Mouse (Mus musculus) intestine, embryonic 15.5 days (tissue): ENCODE measurements around the gene Ikbke. TPM values are rescaled to one million over a fixed set of nuclear protein-coding genes. Genes with fewer than 3 reads are reported as not detected.

Experiments used
- ATAC-seq: fragments of 200-750 bp; cut with Nextera tagmentation; 2 replicates; pipeline ENCODE4 v1.8.0; 2017; ENCODE audit warnings: moderate TSS enrichment, moderate library complexity
- H3K27ac ChIP-seq: fragments of 300-500 bp; sonication (generic); 2 replicates; pipeline ENCODE4 v1.5.1; 2015; ENCODE audit warnings: mild to moderate bottlenecking, inconsistent platforms
- H3K27me3 ChIP-seq: fragments of 300-500 bp; sonication (generic); replicated peaks from 2 replicates; pipeline ENCODE4 v1.6.1; 2015; ENCODE audit warnings: inconsistent platforms
- H3K36me3 ChIP-seq: fragments of 300-500 bp; sonication (generic); 2 replicates; pipeline ENCODE4 v1.6.1; 2015; ENCODE audit warnings: inconsistent platforms
- H3K4me1 ChIP-seq: fragments of 300-500 bp; sonication (generic); replicated peaks from 2 replicates; pipeline ENCODE4 v1.6.1; 2015; ENCODE audit warnings: inconsistent platforms
- H3K4me2 ChIP-seq: fragments of 300-500 bp; sonication (generic); replicated peaks from 2 replicates; pipeline ENCODE4 v1.6.1; 2015; ENCODE audit warnings: mild to moderate bottlenecking, inconsistent platforms
- H3K4me3 ChIP-seq: fragments of 300-500 bp; sonication (generic); replicated peaks from 2 replicates; pipeline ENCODE4 v1.5.1; 2015; ENCODE audit warnings: inconsistent platforms
- H3K9ac ChIP-seq: fragments of 300-500 bp; sonication (generic); 2 replicates; pipeline ENCODE4 v1.6.1; 2015; ENCODE audit warnings: inconsistent platforms
- H3K9me3 ChIP-seq: fragments of 300-500 bp; sonication (generic); 2 replicates; pipeline ENCODE4 v1.6.1; 2016; ENCODE audit warnings: inconsistent platforms
- WGBS: fragments of 180-500 bp; shearing (Covaris S2); methylation state at CpG from one replicate; pipeline ENCODE4 v1.1.7; 2015; 5-methylcytosine and 5-hydroxymethylcytosine counted together
- polyA plus RNA-seq: library from polyadenylated mRNA; unstranded; fragments of >200 nt; fragmentation: Nextera tagmentation; extraction: Ambion mirVana; gene quantifications from 2 replicates; pipeline ENCODE4 v1.2.1, GENCODE M21; 2015

Gene Ikbke
- polyA plus RNA-seq, 1 experiment from 2014 or later: 7.3 TPM

- H3K4me2 ChIP-seq: no peak overlapping the region
- no peaks in the 10 kb centered on the region for H3K36me3 ChIP-seq
- 62% methylated on average over 12 of the region's 12 CpGs for WGBS
- no peak overlapping the region for H3K4me3 ChIP-seq
- 0 out of 2 replicates have a peak, but pooled peaks cover 6% of the 10 kb centered on the region for H3K4me1 ChIP-seq
- H3K9ac ChIP-seq: no peak overlapping the region
- H3K9me3 ChIP-seq: no peaks in the 10 kb centered on the region
- ATAC-seq: no peak
- H3K27me3 ChIP-seq: no peaks in the 10 kb centered on the region
- H3K27ac ChIP-seq: no peak overlapping the region
Observed at GRCm38 (mm10) chr1:131224848-131225471, 54.4 kb downstream of the Ikbke start.

GRCm38 (mm10) chr1:131223345-131223744, 56.1 kb downstream of the Ikbke start:
- 68% methylated on average over 2 of the region's 2 CpGs for WGBS
- no peaks in the 10 kb centered on the region for H3K36me3 ChIP-seq
- no peak overlapping the region for H3K4me2 ChIP-seq
- ATAC-seq: no peak
- H3K9me3 ChIP-seq: no peaks in the 10 kb centered on the region
- 0 out of 2 replicates have a peak, but pooled peaks cover 5% of the 10 kb centered on the region for H3K4me1 ChIP-seq
- H3K27ac ChIP-seq: no peak overlapping the region
- no peak overlapping the region for H3K9ac ChIP-seq
- no peaks in the 10 kb centered on the region for H3K27me3 ChIP-seq
- H3K4me3 ChIP-seq: no peak overlapping the region

- no peak for ATAC-seq
- H3K27ac ChIP-seq: no peak overlapping the region
- no peaks in the 10 kb centered on the region for H3K27me3 ChIP-seq
Observed at GRCm38 (mm10) chr1:131221822-131222590, 57.4 kb downstream of the Ikbke start.

GRCm38 (mm10) chr1:131218933-131219332, 60.5 kb downstream of the Ikbke start:
- no peaks in the 10 kb centered on the region for H3K27me3 ChIP-seq

More at GRCm38 (mm10) chr1:131221822-131222590, 57.4 kb downstream of the Ikbke start:
- H3K9me3 ChIP-seq: no peaks in the 10 kb centered on the region
- H3K36me3 ChIP-seq: no peaks in the 10 kb centered on the region
- no peak overlapping the region for H3K4me2 ChIP-seq
- H3K9ac ChIP-seq: no peak overlapping the region
- WGBS: 78% methylated on average over 13 of the region's 13 CpGs
- H3K4me1 ChIP-seq: 0 out of 2 replicates have a peak, but pooled peaks cover 4% of the 10 kb centered on the region
- H3K4me3 ChIP-seq: no peak overlapping the region

GRCm38 (mm10) chr1:131213361-131213760, 66.0 kb downstream of the Ikbke start:
- 60% methylated on average over 6 of the region's 6 CpGs for WGBS
- Histone ChIP-seq H3K9me3 (no peaks in the 10 kb centered on the region), H3K27me3 (no peaks in the 10 kb centered on the region), H3K9ac (no peak overlapping the region), H3K4me1 (peaks cover 17% of the 10 kb centered on the region), H3K4me3 (no peak overlapping the region), H3K27ac (peak overlapping the region; percentile 19; the same call in 1 of the 2 replicates), H3K36me3 (no peaks in the 10 kb centered on the region), H3K4me2 (no peak overlapping the region)
- no peak for ATAC-seq

More at GRCm38 (mm10) chr1:131218933-131219332, 60.5 kb downstream of the Ikbke start:
- no peak for ATAC-seq
- peaks cover 1% of the 10 kb centered on the region; the same call in 1 of the 2 replicates for H3K4me1 ChIP-seq
- H3K36me3 ChIP-seq: no peaks in the 10 kb centered on the region
- H3K27ac ChIP-seq: no peak overlapping the region
- no peaks in the 10 kb centered on the region for H3K9me3 ChIP-seq
- no peak overlapping the region for H3K9ac ChIP-seq
- H3K4me2 ChIP-seq: no peak overlapping the region
- 84% methylated on average over 11 of the region's 11 CpGs for WGBS
- H3K4me3 ChIP-seq: no peak overlapping the region

- no peaks in the 10 kb centered on the region for H3K27me3 ChIP-seq
- no peak for ATAC-seq
- no peaks in the 10 kb centered on the region for H3K9me3 ChIP-seq
- no peak overlapping the region for H3K9ac ChIP-seq
- 49% methylated on average over 5 of the region's 5 CpGs for WGBS
- peaks cover 17% of the 10 kb centered on the region for H3K4me1 ChIP-seq
- no peak overlapping the region for H3K4me2 ChIP-seq
- H3K4me3 ChIP-seq: no peak overlapping the region
- no peaks in the 10 kb centered on the region for H3K36me3 ChIP-seq
- peak overlapping the region; percentile 19; the same call in 1 of the 2 replicates for H3K27ac ChIP-seq
Observed at GRCm38 (mm10) chr1:131212956-131213355, 66.5 kb downstream of the Ikbke start.

GRCm38 (mm10) chr1:131211655-131212054, 67.8 kb downstream of the Ikbke start:
- no peaks in the 10 kb centered on the region for H3K36me3 ChIP-seq
- H3K27me3 ChIP-seq: no peaks in the 10 kb centered on the region
- 84% methylated on average over 1 of the region's 1 CpGs for WGBS
- no peaks in the 10 kb centered on the region for H3K9me3 ChIP-seq
- no peak for ATAC-seq
- H3K4me3 ChIP-seq: no peak overlapping the region
- H3K4me2 ChIP-seq: no peak overlapping the region
- H3K27ac ChIP-seq: no peak overlapping the region
- H3K4me1 ChIP-seq: peaks cover 17% of the 10 kb centered on the region
- no peak overlapping the region for H3K9ac ChIP-seq

GRCm38 (mm10) chr1:131209971-131210426, 69.4 kb downstream of the Ikbke start:
- Histone ChIP-seq H3K4me3 (no peak overlapping the region), H3K9me3 (no peaks in the 10 kb centered on the region), H3K4me1 (peaks cover 17% of the 10 kb centered on the region), H3K27me3 (no peaks in the 10 kb centered on the region), H3K27ac (no peak overlapping the region), H3K4me2 (no peak overlapping the region), H3K9ac (no peak overlapping the region), H3K36me3 (no peaks in the 10 kb centered on the region)
- WGBS: 59% methylated on average over 8 of the region's 8 CpGs
- ATAC-seq: no peak

- no peaks in the 10 kb centered on the region for H3K27me3 ChIP-seq
- no peaks in the 10 kb centered on the region for H3K36me3 ChIP-seq
- peaks cover 14% of the 10 kb centered on the region for H3K4me1 ChIP-seq
- H3K27ac ChIP-seq: no peak overlapping the region
- 88% methylated on average over 6 of the region's 6 CpGs for WGBS
- H3K4me2 ChIP-seq: no peak overlapping the region
- H3K9ac ChIP-seq: no peak overlapping the region
- no peak overlapping the region for H3K4me3 ChIP-seq
- H3K9me3 ChIP-seq: no peaks in the 10 kb centered on the region
- no peak for ATAC-seq
Observed at GRCm38 (mm10) chr1:131208800-131209199, 70.6 kb downstream of the Ikbke start.

- ATAC-seq: no peak
- Histone ChIP-seq H3K27ac (no peak overlapping the region), H3K4me1 (peaks cover 8% of the 10 kb centered on the region), H3K36me3 (no peaks in the 10 kb centered on the region), H3K9ac (no peak overlapping the region), H3K27me3 (no peaks in the 10 kb centered on the region), H3K4me3 (no peak overlapping the region), H3K9me3 (no peaks in the 10 kb centered on the region), H3K4me2 (no peak overlapping the region)
- 93% methylated on average over 5 of the region's 5 CpGs for WGBS
Observed at GRCm38 (mm10) chr1:131208081-131208480, 71.3 kb downstream of the Ikbke start.

- H3K9me3 ChIP-seq: no peaks in the 10 kb centered on the region
- no peak overlapping the region for H3K4me2 ChIP-seq
- H3K36me3 ChIP-seq: no peaks in the 10 kb centered on the region
- H3K27ac ChIP-seq: no peak overlapping the region
- H3K9ac ChIP-seq: no peak overlapping the region
- 2% methylated on average over 5 of the region's 5 CpGs for WGBS
- no peak overlapping the region for H3K4me3 ChIP-seq
- 0 out of 2 replicates have a peak, but pooled peaks cover 6% of the 10 kb centered on the region for H3K4me1 ChIP-seq
- peak; percentile 72 for ATAC-seq
- no peaks in the 10 kb centered on the region for H3K27me3 ChIP-seq
Observed at GRCm38 (mm10) chr1:131207531-131207930, 71.9 kb downstream of the Ikbke start.

- no peak overlapping the region for H3K4me2 ChIP-seq
- H3K36me3 ChIP-seq: no peaks in the 10 kb centered on the region
- WGBS: 70% methylated on average over 5 of the region's 5 CpGs
- no peak overlapping the region for H3K9ac ChIP-seq
- H3K27ac ChIP-seq: no peak overlapping the region
- no peak overlapping the region for H3K4me3 ChIP-seq
- H3K27me3 ChIP-seq: no peaks in the 10 kb centered on the region
- no peak for ATAC-seq
- H3K4me1 ChIP-seq: no peaks in the 10 kb centered on the region
- no peaks in the 10 kb centered on the region for H3K9me3 ChIP-seq
Observed at GRCm38 (mm10) chr1:131206342-131206741, 73.1 kb downstream of the Ikbke start.
